12 mouse cellular contexts compared by ENCODE assay signal in the genomic region with DNA sequence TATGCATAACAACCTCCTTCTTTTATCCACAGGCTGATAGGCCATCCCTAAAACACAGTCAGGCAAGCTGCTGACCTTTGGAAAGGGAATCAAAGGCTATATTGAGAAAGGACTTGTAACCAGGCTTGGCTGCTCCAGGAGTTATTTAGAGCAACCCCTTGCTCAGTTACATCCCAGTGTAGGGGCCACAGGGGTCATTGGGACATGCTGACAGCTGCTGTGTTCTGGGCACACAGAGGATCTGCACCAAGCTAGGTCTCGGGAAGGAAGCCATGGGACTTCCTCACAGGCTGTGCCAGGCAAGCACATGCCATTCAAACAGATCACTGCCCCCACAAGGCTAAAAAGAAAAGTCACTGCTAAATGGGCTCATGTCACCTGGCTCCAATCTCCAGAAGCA. TPM values are rescaled to one million over a fixed set of nuclear protein-coding genes. Genes with fewer than 3 reads are reported as not detected.
DNase-seq lines count a peak whose midpoint lies in the region; ATAC-seq lines count a peak whose summit lies in the region.
"Had no signal": no experiment of that assay in that cellular context is flagged by ENCODE, and none has a peak within 500 bp of the region (broad histone marks: within the 10 kb centered on the region; RNA-seq: fewer than 3 reads in every experiment).

No protein-coding gene starts in this region.

- no peak overlapping the region for H3K27ac ChIP-seq in heart, embryonic 10.5 days
- H3K27ac ChIP-seq in liver, embryonic 15.5 days (replicated peaks) = no peak overlapping the region; the same call in 1 of the 2 replicates
- no peak overlapping the region for H3K27ac ChIP-seq in midbrain, embryonic 14.5 days (replicated peaks; ENCODE audit: low read depth, low read length)
- H3K27ac ChIP-seq: hindbrain, embryonic 10.5 days; layer of hippocampus, adult 2 months had no signal

- WGBS in heart, embryonic 10.5 days = 40% methylated on average over 1 of the region's 1 CpGs
- WGBS in liver, embryonic 15.5 days (ENCODE audit: insufficient replicate concordance) = 55% methylated on average over 1 of the region's 1 CpGs
- WGBS in midbrain, embryonic 14.5 days = 47% methylated on average over 1 of the region's 1 CpGs

- H3K9me3 ChIP-seq in heart, embryonic 10.5 days = no peaks in the 10 kb centered on the region
- H3K9me3 ChIP-seq in liver, embryonic 15.5 days (replicated peaks) = no peaks in the 10 kb centered on the region
- H3K9me3 ChIP-seq in midbrain, embryonic 14.5 days (ENCODE audit: control insufficient read depth, low read length) = no peaks in the 10 kb centered on the region
- H3K9me3 ChIP-seq: hindbrain, embryonic 10.5 days had no signal

- H3K4me1 ChIP-seq in heart, embryonic 10.5 days = peaks cover 11% of the 10 kb centered on the region
- H3K4me1 ChIP-seq in liver, embryonic 15.5 days (replicated peaks) = peaks cover 49% of the 10 kb centered on the region
- H3K4me1 ChIP-seq in midbrain, embryonic 14.5 days (ENCODE audit: control insufficient read depth, insufficient read depth, low read length) = no peaks in the 10 kb centered on the region
- H3K4me1 ChIP-seq: hindbrain, embryonic 10.5 days had no signal

- peak; percentile 49; the same call in 1 of the 2 replicates for ATAC-seq in liver, embryonic 15.5 days (ENCODE audit: insufficient read depth)
- ATAC-seq in midbrain, embryonic 14.5 days (ENCODE audit: low FRiP score, low TSS enrichment) = no peak

- DNase-seq in heart, adult 18-20 months = peak; percentile 52 to 86
- DNase-seq in heart, embryonic 10.5 days (ENCODE audit: low spot score) = no peak
- no peak for DNase-seq in liver
- peak; percentile 58 to 79 for DNase-seq in heart, postnatal 10 days
- peak; percentile 71 for DNase-seq in yolk sac, embryonic 10.5 days (ENCODE audit: low spot score)
- no peak for DNase-seq in c-Kit-positive CD71-positive TER-119-positive erythroid progenitor cells, embryonic 14.5 days (ENCODE audit: low spot score)
- DNase-seq in midbrain, embryonic 14.5 days = no peak
- DNase-seq: lung, adult 18-20 months; thymus, postnatal 36 days had no signal

- H3K27me3 ChIP-seq in heart, embryonic 10.5 days (ENCODE audit: insufficient read depth, poor library complexity, severe bottlenecking) = no peaks in the 10 kb centered on the region
- no peaks in the 10 kb centered on the region for H3K27me3 ChIP-seq in liver, embryonic 15.5 days
- no peaks in the 10 kb centered on the region for H3K27me3 ChIP-seq in midbrain, embryonic 14.5 days (ENCODE audit: control insufficient read depth, insufficient read depth, low read length)

- H3K4me3 ChIP-seq in heart, embryonic 10.5 days = no peak overlapping the region
- no peak overlapping the region for H3K4me3 ChIP-seq in liver, embryonic 15.5 days (replicated peaks)
- H3K4me3 ChIP-seq in midbrain, embryonic 14.5 days (replicated peaks; ENCODE audit: low read depth, low read length) = no peak overlapping the region
- H3K4me3 ChIP-seq: hindbrain, embryonic 10.5 days; layer of hippocampus, adult 2 months had no signal

- H3K9ac ChIP-seq in liver, embryonic 15.5 days = no peak overlapping the region
- H3K9ac ChIP-seq in midbrain, embryonic 14.5 days (replicated peaks; ENCODE audit: low read length) = no peak overlapping the region

- H3K36me3 ChIP-seq in heart, embryonic 10.5 days = no peaks in the 10 kb centered on the region
- no peaks in the 10 kb centered on the region for H3K36me3 ChIP-seq in liver, embryonic 15.5 days (replicated peaks)
- H3K36me3 ChIP-seq in midbrain, embryonic 14.5 days (ENCODE audit: control insufficient read depth, insufficient read depth, low read length) = no peaks in the 10 kb centered on the region
- H3K36me3 ChIP-seq: hindbrain, embryonic 10.5 days had no signal

- no peak overlapping the region for H3K4me2 ChIP-seq in liver, embryonic 15.5 days
- H3K4me2 ChIP-seq in midbrain, embryonic 14.5 days (ENCODE audit: low read length) = no peak overlapping the region

- intact Hi-C loops in heart, postnatal 10 days (cut with DNase I) = no loop called here

RNA-seq across cellular contexts. Expression of gene Copg1, which starts 14.5 kb away (rescaled TPM):
- total RNA-seq in heart, adult 18-20 months (2021) = 10 to 100 TPM; 38.9 to 39.3 TPM
- polyA plus RNA-seq in heart, embryonic 10.5 days (2016; fragmentation: Nextera tagmentation; extraction: Ambion mirVana) = 173 and 179 TPM in 2 replicates
- polyA plus RNA-seq in liver, embryonic 15.5 days (2015; fragmentation: Nextera tagmentation; extraction: Ambion mirVana) = 56.2 and 61.2 TPM in 2 replicates
- 10 to 100 TPM; 65.8 to 72.8 TPM for total RNA-seq in heart, postnatal 10 days (2021)
- polyA plus RNA-seq in midbrain, embryonic 14.5 days (2014; fragmentation: Nextera tagmentation; extraction: Ambion mirVana) = 161 and 185 TPM in 2 replicates

RNA-seq across cellular contexts. Expression of gene Cnbp, which starts 22.2 kb away (rescaled TPM):
- total RNA-seq in heart, adult 18-20 months (2021) = 100 to 1,000 TPM; 335 to 351 TPM
- polyA plus RNA-seq in heart, embryonic 10.5 days (2016; fragmentation: Nextera tagmentation; extraction: Ambion mirVana) = 999 and 1,260 TPM in 2 replicates
- 526 and 529 TPM in 2 replicates for polyA plus RNA-seq in liver, embryonic 15.5 days (2015; fragmentation: Nextera tagmentation; extraction: Ambion mirVana)
- total RNA-seq in heart, postnatal 10 days (2021) = 100 to 1,000 TPM; 308 to 311 TPM
- polyA plus RNA-seq in midbrain, embryonic 14.5 days (2014; fragmentation: Nextera tagmentation; extraction: Ambion mirVana) = 553 and 588 TPM in 2 replicates

RNA-seq across cellular contexts. Expression of gene Isy1, which starts 34.5 kb away (rescaled TPM):
- total RNA-seq in heart, adult 18-20 months (2021) = 10 to 100 TPM; 21.1 to 23.9 TPM
- 31.6 and 44.0 TPM in 2 replicates for polyA plus RNA-seq in heart, embryonic 10.5 days (2016; fragmentation: Nextera tagmentation; extraction: Ambion mirVana)
- 21.7 and 24.1 TPM in 2 replicates for polyA plus RNA-seq in liver, embryonic 15.5 days (2015; fragmentation: Nextera tagmentation; extraction: Ambion mirVana)
- total RNA-seq in heart, postnatal 10 days (2021) = 10 to 100 TPM; 22.2 to 26.2 TPM
- polyA plus RNA-seq in midbrain, embryonic 14.5 days (2014; fragmentation: Nextera tagmentation; extraction: Ambion mirVana) = 21.9 and 23.9 TPM in 2 replicates

RNA-seq across cellular contexts. Expression of gene Gm45140, which starts 37.5 kb away (rescaled TPM):
- total RNA-seq in heart, adult 18-20 months (2021) = 1 to 10 TPM in 1 of 2 experiments, under 1 TPM in 1; 0.74 to 1.3 TPM
- polyA plus RNA-seq in heart, embryonic 10.5 days (2016; fragmentation: Nextera tagmentation; extraction: Ambion mirVana) = 2.3 and 2.5 TPM in 2 replicates
- polyA plus RNA-seq in liver, embryonic 15.5 days (2015; fragmentation: Nextera tagmentation; extraction: Ambion mirVana) = 3.0 and 4.1 TPM in 2 replicates
- total RNA-seq in heart, postnatal 10 days (2021) = 1 to 10 TPM; 1.6 to 2.9 TPM
- 2.0 and 4.6 TPM in 2 replicates for polyA plus RNA-seq in midbrain, embryonic 14.5 days (2014; fragmentation: Nextera tagmentation; extraction: Ambion mirVana)

RNA-seq across cellular contexts. Expression of gene Hmces, which starts 40.6 kb away (rescaled TPM):
- 10 to 100 TPM; 10.8 to 12.2 TPM for total RNA-seq in heart, adult 18-20 months (2021)
- 34.8 and 44.5 TPM in 2 replicates for polyA plus RNA-seq in heart, embryonic 10.5 days (2016; fragmentation: Nextera tagmentation; extraction: Ambion mirVana)
- 18.9 and 19.2 TPM in 2 replicates for polyA plus RNA-seq in liver, embryonic 15.5 days (2015; fragmentation: Nextera tagmentation; extraction: Ambion mirVana)
- 10 to 100 TPM; 13.8 to 13.9 TPM for total RNA-seq in heart, postnatal 10 days (2021)
- 40.5 and 42.3 TPM in 2 replicates for polyA plus RNA-seq in midbrain, embryonic 14.5 days (2014; fragmentation: Nextera tagmentation; extraction: Ambion mirVana)

Comparison
In these comparisons a context has a peak if more than half of its experiments do, and no peak if none do; other contexts are left out.
1. DNase-seq: peak in heart, adult 18-20 months (2 of 2), heart, postnatal 10 days (2 of 2) and yolk sac, embryonic 10.5 days (single experiment); none in heart, embryonic 10.5 days (single experiment), liver (single experiment), c-Kit-positive CD71-positive TER-119-positive erythroid progenitor cells, embryonic 14.5 days (single experiment) and midbrain, embryonic 14.5 days (single experiment).